Mouse (Mus musculus): ENCODE measurements around the gene Unc119.

Gene Unc119

GRCm38 (mm10) chr11:78371711-78372110 lies 28.4 kb downstream of the Unc119 start:
- DNase-seq (ENCODE audit: low spot score), result no peak

- DNase-seq (ENCODE audit: low spot score), result no peak
Observed at GRCm38 (mm10) chr11:78372166-78372565, 28.9 kb downstream of the Unc119 start.

GRCm38 (mm10) chr11:78372610-78373009 lies 29.3 kb downstream of the Unc119 start:
- no peak for DNase-seq (ENCODE audit: low spot score)

- DNase-seq (ENCODE audit: low spot score), result no peak
Observed at GRCm38 (mm10) chr11:78374147-78374546, 30.9 kb downstream of the Unc119 start.

- DNase-seq (ENCODE audit: low spot score), result no peak
Observed at GRCm38 (mm10) chr11:78377549-78378159, 34.4 kb downstream of the Unc119 start.

- DNase-seq (ENCODE audit: low spot score), result no peak
Observed at GRCm38 (mm10) chr11:78380351-78380750, 37.1 kb downstream of the Unc119 start.

- DNase-seq (ENCODE audit: low spot score), result no peak
Observed at GRCm38 (mm10) chr11:78380996-78381395, 37.7 kb downstream of the Unc119 start.

- DNase-seq (ENCODE audit: low spot score), result no peak
Observed at GRCm38 (mm10) chr11:78382286-78382685, 39.0 kb downstream of the Unc119 start.

- no peak for DNase-seq (ENCODE audit: low spot score)
Observed at GRCm38 (mm10) chr11:78382701-78383100, 39.4 kb downstream of the Unc119 start.

- DNase-seq (ENCODE audit: low spot score), result no peak
Observed at GRCm38 (mm10) chr11:78385776-78386175, 42.5 kb downstream of the Unc119 start.

GRCm38 (mm10) chr11:78386508-78387043 lies 43.3 kb downstream of the Unc119 start, which contains the start of gene Foxn1:
Gene Foxn1, minus strand, starts transcription at chr11:78386558.
- no peak for DNase-seq (ENCODE audit: low spot score)

- DNase-seq (ENCODE audit: low spot score), result no peak
Observed at GRCm38 (mm10) chr11:78392728-78393127, 49.4 kb downstream of the Unc119 start.

GRCm38 (mm10) chr11:78396950-78397349 lies 53.7 kb downstream of the Unc119 start:
- no peak for DNase-seq (ENCODE audit: low spot score)

GRCm38 (mm10) chr11:78397397-78397796 lies 54.1 kb downstream of the Unc119 start:
- DNase-seq (ENCODE audit: low spot score), result peak; percentile 32

- DNase-seq (ENCODE audit: low spot score), result no peak
Observed at GRCm38 (mm10) chr11:78398212-78398611, 54.9 kb downstream of the Unc119 start.

Measured in c-Kit-positive CD71-positive TER-119-positive erythroid progenitor cells, embryonic 14.5 days (primary cell).